Mouse (Mus musculus) MEL (cell line): ENCODE measurements at regions not wholly inside any gene's neighbourhood (a gene's known extent, or its start where the extent isn't known, plus 50 kb on each side); places are given as distances from the start of the nearest gene placed in this dataset.

Experiments
- DNase-seq: peaks from one replicate; pipeline ENCODE4 v3.0.0; 2011; ENCODE audit warnings: low read depth, low spot score
- H3K27ac ChIP-seq: 2 replicates; pipeline ENCODE4 v1.5.1; 2012; ENCODE audit warnings: low read depth, mild to moderate bottlenecking, control low read depth, low read length, moderate library complexity; ENCODE audit not compliant: control insufficient read depth
- H3K27me3 ChIP-seq, 2 experiments: fragments of 150-350 bp in 1 of 2; sonication (generic) in 1 of 2; 2 replicates each; pipeline ENCODE4 v1.6.1; 2012; ENCODE audit warnings: low read length in 2 of 2, mild to moderate bottlenecking in 2 of 2, improper control_type of control experiment in 1 of 2, moderate library complexity in 1 of 2; ENCODE audit not compliant: insufficient read depth in 2 of 2, control insufficient read depth in 1 of 2
- H3K36me3 ChIP-seq, 2 experiments: 2 replicates each; pipeline ENCODE4 v1.6.1; 2012 to 2014; ENCODE audit warnings: low read length in 2 of 2, improper control_type of control experiment in 1 of 2, inconsistent platforms in 1 of 2, mild to moderate bottlenecking in 1 of 2; ENCODE audit not compliant: insufficient read depth in 2 of 2, control insufficient read depth in 1 of 2
- H3K4me1 ChIP-seq, 2 experiments: fragments of 150-350 bp in 1 of 2; sonication (generic) in 1 of 2; 2 replicates each; pipeline ENCODE4 v1.6.1; 2012; ENCODE audit warnings: low read length in 2 of 2, improper control_type of control experiment in 1 of 2, mild to moderate bottlenecking in 1 of 2; ENCODE audit not compliant: insufficient read depth in 2 of 2, control insufficient read depth in 1 of 2
- H3K4me3 ChIP-seq, 2 experiments: fragments of 150-350 bp in 1 of 2; sonication (generic) in 1 of 2; 2 replicates each; pipeline ENCODE4 v1.5.1; 2012; ENCODE audit warnings: low read depth in 2 of 2, low read length in 2 of 2, mild to moderate bottlenecking in 2 of 2, moderate library complexity in 2 of 2, control low read depth in 1 of 2, improper control_type of control experiment in 1 of 2; ENCODE audit not compliant: control insufficient read depth in 1 of 2, insufficient read depth in 1 of 2
- H3K79me2 ChIP-seq: 2 replicates; pipeline ENCODE4 v1.6.1; 2012; ENCODE audit warnings: mild to moderate bottlenecking, low read length, moderate library complexity; ENCODE audit not compliant: control insufficient read depth, poor library complexity, insufficient read depth
- H3K9ac ChIP-seq: 2 replicates; pipeline ENCODE4 v1.6.1; 2012; ENCODE audit warnings: low read depth, mild to moderate bottlenecking, control low read depth, low read length, moderate library complexity; ENCODE audit not compliant: control insufficient read depth, poor library complexity, severe bottlenecking
- H3K9me3 ChIP-seq: fragments of 150-350 bp; sonication (generic); replicated peaks from 2 replicates; pipeline ENCODE4 v1.6.1; 2012; ENCODE audit warnings: mild to moderate bottlenecking, low read length, improper control_type of control experiment, moderate library complexity; ENCODE audit not compliant: insufficient read depth
- BHLHE40 ChIP-seq: IDR thresholded peaks from 2 replicates; pipeline ENCODE4 v1.6.1; 2012; ENCODE audit warnings: low read depth, mild to moderate bottlenecking, inconsistent platforms, low read length, improper control_type of control experiment, borderline replicate concordance
- CHD1 ChIP-seq: IDR thresholded peaks from 2 replicates; pipeline ENCODE4 v1.6.1; 2012; ENCODE audit warnings: low read depth, mild to moderate bottlenecking, inconsistent platforms, low read length, improper control_type of control experiment
- CHD2 ChIP-seq: IDR thresholded peaks from 2 replicates; pipeline ENCODE4 v1.6.1; 2011; ENCODE audit warnings: low read length, improper control_type of control experiment
- CTCF ChIP-seq, 3 experiments: IDR thresholded peaks in 2 of 3; conservative IDR thresholded peaks in 1 of 3; 2 replicates each; pipeline ENCODE4 v1.5.1; 2011 to 2012; ENCODE audit warnings: low read length in 3 of 3, low read depth in 2 of 3, mild to moderate bottlenecking in 2 of 3, improper control_type of control experiment in 1 of 3, inconsistent platforms in 1 of 3, mixed read lengths in 1 of 3, moderate library complexity in 1 of 3; ENCODE audit not compliant: control insufficient read depth in 1 of 3, insufficient read depth in 1 of 3, poor library complexity in 1 of 3, severe bottlenecking in 1 of 3
- E2F4 ChIP-seq: IDR thresholded peaks from 2 replicates; pipeline ENCODE4 v1.6.1; 2011; ENCODE audit warnings: low read depth, low read length, improper control_type of control experiment, borderline replicate concordance
- ELF1 ChIP-seq: IDR thresholded peaks from 2 replicates; pipeline ENCODE4 v1.6.1; 2014; ENCODE audit warnings: low read depth, mild to moderate bottlenecking, inconsistent platforms, low read length, improper control_type of control experiment, moderate library complexity
- EP300 ChIP-seq, 2 experiments: IDR thresholded peaks; 2 replicates each; pipeline ENCODE4 v1.6.1; 2011; ENCODE audit warnings: improper control_type of control experiment in 2 of 2, low read length in 2 of 2, low read depth in 1 of 2, mild to moderate bottlenecking in 1 of 2
- GABPA ChIP-seq: IDR thresholded peaks from 2 replicates; pipeline ENCODE4 v1.6.1; 2012; ENCODE audit warnings: low read depth, mild to moderate bottlenecking, inconsistent platforms, low read length, improper control_type of control experiment, moderate library complexity
- HCFC1 ChIP-seq: IDR thresholded peaks from 2 replicates; pipeline ENCODE4 v1.6.1; 2012; ENCODE audit warnings: low read depth, mild to moderate bottlenecking, inconsistent platforms, low read length, improper control_type of control experiment, moderate library complexity
- JUND ChIP-seq: IDR thresholded peaks from 2 replicates; pipeline ENCODE4 v1.6.1; 2011; ENCODE audit warnings: low read depth, mild to moderate bottlenecking, improper control_type of control experiment, low read length
- MAX ChIP-seq: IDR thresholded peaks from 2 replicates; pipeline ENCODE4 v1.6.1; 2011; ENCODE audit warnings: low read length, improper control_type of control experiment
- MAZ ChIP-seq: IDR thresholded peaks from 2 replicates; pipeline ENCODE4 v1.6.1; 2012; ENCODE audit warnings: low read depth, mild to moderate bottlenecking, inconsistent platforms, low read length, improper control_type of control experiment
- MEF2A ChIP-seq: IDR thresholded peaks from 2 replicates; pipeline ENCODE4 v1.6.1; 2014; ENCODE audit warnings: low read depth, mild to moderate bottlenecking, inconsistent platforms, low read length, improper control_type of control experiment; ENCODE audit not compliant: poor library complexity, insufficient replicate concordance, severe bottlenecking; ENCODE audit errors: extremely low read depth
- MYB ChIP-seq: IDR thresholded peaks from 2 replicates; pipeline ENCODE4 v1.6.1; 2011; ENCODE audit warnings: mild to moderate bottlenecking, low read depth, low read length, improper control_type of control experiment
- RCOR1 ChIP-seq: IDR thresholded peaks from 2 replicates; pipeline ENCODE4 v1.6.1; 2012; ENCODE audit warnings: low read depth, mild to moderate bottlenecking, inconsistent platforms, low read length, improper control_type of control experiment
- SIN3A ChIP-seq: IDR thresholded peaks from 2 replicates; pipeline ENCODE4 v1.6.1; 2012; ENCODE audit warnings: low read length, improper control_type of control experiment, inconsistent platforms
- SMC3 ChIP-seq: IDR thresholded peaks from 2 replicates; pipeline ENCODE4 v1.6.1; 2011; ENCODE audit warnings: low read depth, low read length, improper control_type of control experiment
- TBP ChIP-seq: IDR thresholded peaks from 2 replicates; pipeline ENCODE4 v1.8.0; 2011; ENCODE audit warnings: low read depth, low read length, improper control_type of control experiment
- TCF12 ChIP-seq: IDR thresholded peaks from 2 replicates; pipeline ENCODE4 v1.6.1; 2014; ENCODE audit warnings: low read depth, mild to moderate bottlenecking, inconsistent platforms, low read length, improper control_type of control experiment, moderate library complexity
- USF1 ChIP-seq: IDR thresholded peaks from 2 replicates; pipeline ENCODE4 v1.6.1; 2014; ENCODE audit warnings: low read depth, mild to moderate bottlenecking, inconsistent platforms, low read length, improper control_type of control experiment, moderate library complexity
- USF2 ChIP-seq, 2 experiments: IDR thresholded peaks; 2 replicates each; pipeline ENCODE4 v1.6.1; 2011 to 2012; ENCODE audit warnings: improper control_type of control experiment in 2 of 2, low read length in 2 of 2, borderline replicate concordance in 1 of 2, inconsistent platforms in 1 of 2, low read depth in 1 of 2, mild to moderate bottlenecking in 1 of 2; ENCODE audit not compliant: insufficient read depth in 1 of 2
- ZKSCAN1 ChIP-seq: IDR thresholded peaks from 2 replicates; pipeline ENCODE4 v1.6.1; 2012; ENCODE audit warnings: low read depth, mild to moderate bottlenecking, inconsistent platforms, low read length, improper control_type of control experiment, moderate library complexity

GRCm38 (mm10) chr4:142876151-142876550, 336.6 kb downstream of the Prdm2 start:
- Histone ChIP-seq H3K79me2 (no peaks in the 10 kb centered on the region), H3K4me3 (no peak overlapping the region), H3K27me3 (no peaks in the 10 kb centered on the region), H3K9me3 (no peaks in the 10 kb centered on the region), H3K9ac (no peak overlapping the region), H3K4me1 (no peaks in the 10 kb centered on the region), H3K36me3 (no peaks in the 10 kb centered on the region), H3K27ac (no peak overlapping the region)
- no peak for DNase-seq
- TF ChIP-seq CHD2 (no peak), CTCF (IDR thresholded peaks at IDR 0.05 in 2 of 3, conservative IDR thresholded peaks at IDR 0.05 in 1 of 3; ENCODE audit: control insufficient read depth in 1 of 3, insufficient read depth in 1 of 3, low read depth in 2 of 3, low read length in 3 of 3, poor library complexity in 1 of 3, severe bottlenecking in 1 of 3) (no peak), CHD1 (no peak), SMC3 (no peak), MEF2A (no peak), MAZ (no peak), EP300 (IDR thresholded peaks at IDR 0.05; ENCODE audit: low read depth in 1 of 2, low read length in 2 of 2) (no peak), ZKSCAN1 (no peak), JUND (no peak), MYB (no peak), ELF1 (no peak), SIN3A (no peak), HCFC1 (no peak), MAX (no peak), GABPA (no peak), USF1 (no peak), USF2 (IDR thresholded peaks at IDR 0.05; ENCODE audit: borderline replicate concordance in 1 of 2, insufficient read depth in 1 of 2, low read depth in 1 of 2, low read length in 2 of 2) (no peak), RCOR1 (no peak), TCF12 (no peak), TBP (no peak)

DNA sequence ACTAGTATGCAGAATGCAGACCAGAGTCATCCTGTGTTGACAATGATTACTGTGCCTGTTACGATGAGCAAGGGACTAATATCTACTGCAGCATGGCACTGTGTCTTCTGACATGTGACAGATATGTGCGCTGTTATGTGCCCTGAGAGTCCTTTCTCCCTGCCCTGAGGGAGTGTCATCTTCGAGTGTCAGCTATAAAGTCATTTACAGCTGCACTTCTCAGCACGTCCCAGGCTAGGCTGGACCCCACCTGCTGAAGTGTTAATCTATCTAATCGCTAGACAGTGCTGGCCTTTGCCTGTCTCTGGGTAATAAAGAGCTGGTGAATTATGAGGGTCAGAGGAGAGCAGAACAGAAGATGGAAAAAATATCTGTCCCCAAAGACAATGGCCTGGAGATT, 337.7 kb downstream of the Prdm2 start:
- no peak for DNase-seq
- H3K4me1 ChIP-seq: no peaks in the 10 kb centered on the region
- H3K4me3 ChIP-seq: no peak overlapping the region
- H3K9ac ChIP-seq: no peak overlapping the region
- H3K79me2 ChIP-seq: no peaks in the 10 kb centered on the region
- no peaks in the 10 kb centered on the region for H3K9me3 ChIP-seq
- no peaks in the 10 kb centered on the region for H3K36me3 ChIP-seq
- no peak overlapping the region for H3K27ac ChIP-seq
- H3K27me3 ChIP-seq: no peaks in the 10 kb centered on the region
- TF ChIP-seq E2F4 (no peak), HCFC1 (no peak), BHLHE40 (no peak), RCOR1 (no peak)
